In the genomic region with DNA sequence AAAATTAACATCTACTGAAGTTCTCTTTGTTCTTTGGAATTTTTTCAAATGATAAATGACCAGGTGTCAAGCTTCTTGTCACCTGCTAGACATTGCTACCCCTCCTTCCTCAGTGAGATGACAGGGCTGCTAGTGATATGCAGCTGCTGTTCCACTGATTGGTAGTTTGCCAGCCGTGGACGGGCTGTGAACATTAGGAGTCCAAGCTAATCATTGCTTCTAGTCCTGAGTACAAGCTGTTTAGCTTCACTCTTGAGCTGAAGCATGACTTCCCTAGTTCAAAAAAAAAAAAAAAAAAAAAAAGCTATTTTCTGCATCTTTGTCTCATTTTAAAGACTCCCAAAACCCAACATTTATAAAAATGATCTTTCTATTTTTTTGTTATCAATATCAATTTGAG, we compare ENCODE assay signal across 19 mouse cellular contexts. TPM values are rescaled to one million over a fixed set of nuclear protein-coding genes. Genes with fewer than 3 reads are reported as not detected.
DNase-seq lines count a peak whose midpoint lies in the region; ATAC-seq lines count a peak whose summit lies in the region.
"Had no signal": no experiment of that assay in that cellular context is flagged by ENCODE, and none has a peak within 500 bp of the region (broad histone marks: within the 10 kb centered on the region; RNA-seq: fewer than 3 reads in every experiment).

No protein-coding gene starts in this region.

- intact Hi-C loops in heart, postnatal 25 days (cut with DNase I), result no loop called here

- 0 out of 2 replicates have a peak, but pooled peaks have one; percentile 18 for ATAC-seq in heart, embryonic 16.5 days (replicated peaks; ENCODE audit: extremely low read depth, insufficient read depth, low FRiP score)
- ATAC-seq in lung, embryonic 16.5 days (ENCODE audit: low read depth), result peak; percentile 78
- ATAC-seq in midbrain, embryonic 16.5 days, result no peak
- ATAC-seq: forebrain, embryonic 14.5 days had no signal

- H3K4me2 ChIP-seq in heart, embryonic 16.5 days (ENCODE audit: low read depth, low read length), result no peak overlapping the region
- H3K4me2 ChIP-seq in lung, embryonic 16.5 days (ENCODE audit: low read depth, low read length), result no peak overlapping the region
- no peak overlapping the region for H3K4me2 ChIP-seq in midbrain, embryonic 16.5 days (ENCODE audit: low read length)
- H3K4me2 ChIP-seq: hindbrain, embryonic 14.5 days had no signal

- DNase-seq in heart, postnatal 25 days (ENCODE audit: low spot score), result no peak
- peak; percentile 12 for DNase-seq in lung, postnatal 25 days (ENCODE audit: low spot score)
- DNase-seq in embryo, embryonic 9.5 days (ENCODE audit: extremely low spot score), result no peak
- DNase-seq: adrenal gland, adult 8-10 months; adrenal gland, postnatal 36 days; cerebellum, adult 11 months; cerebellum, adult 8-10 months; cerebellum, postnatal 36 days; gastrocnemius, adult 2 months; gastrocnemius, postnatal 25 days; heart, postnatal 14 days had no signal

- no peaks in the 10 kb centered on the region for H3K36me3 ChIP-seq in heart, embryonic 16.5 days (ENCODE audit: control insufficient read depth, insufficient read depth)
- H3K36me3 ChIP-seq in lung, embryonic 16.5 days (ENCODE audit: control insufficient read depth, insufficient read depth, low read length), result no peaks in the 10 kb centered on the region
- H3K36me3 ChIP-seq in midbrain, embryonic 16.5 days (ENCODE audit: control insufficient read depth, insufficient read depth, low read length), result no peaks in the 10 kb centered on the region
- H3K36me3 ChIP-seq: embryonic facial prominence, embryonic 10.5 days; hindbrain, embryonic 10.5 days had no signal

- WGBS in heart, embryonic 16.5 days, result 61% methylated on average over 2 of the region's 2 CpGs
- WGBS in lung, embryonic 16.5 days, result 39% methylated on average over 2 of the region's 2 CpGs
- WGBS in midbrain, embryonic 16.5 days, result 90% methylated on average over 2 of the region's 2 CpGs

- no peaks in the 10 kb centered on the region for H3K4me1 ChIP-seq in heart, embryonic 16.5 days (ENCODE audit: control insufficient read depth, insufficient read depth, low read length)
- H3K4me1 ChIP-seq in lung, embryonic 16.5 days (replicated peaks; ENCODE audit: control insufficient read depth, insufficient read depth, low read length), result no peaks in the 10 kb centered on the region
- no peaks in the 10 kb centered on the region for H3K4me1 ChIP-seq in midbrain, embryonic 16.5 days (ENCODE audit: control insufficient read depth, insufficient read depth, low read length)
- H3K4me1 ChIP-seq: embryonic facial prominence, embryonic 10.5 days; hindbrain, embryonic 10.5 days had no signal

- no peaks in the 10 kb centered on the region for H3K27me3 ChIP-seq in heart, embryonic 16.5 days (ENCODE audit: control insufficient read depth, insufficient read depth, low read length)
- H3K27me3 ChIP-seq in lung, embryonic 16.5 days (ENCODE audit: control insufficient read depth, insufficient read depth, low read depth, low read length), result no peaks in the 10 kb centered on the region
- H3K27me3 ChIP-seq in midbrain, embryonic 16.5 days (ENCODE audit: control insufficient read depth, insufficient read depth, low read depth, low read length), result no peaks in the 10 kb centered on the region
- H3K27me3 ChIP-seq: CH12.LX had no signal

- no peak overlapping the region for H3K27ac ChIP-seq in heart, embryonic 16.5 days (ENCODE audit: low read length)
- H3K27ac ChIP-seq in lung, embryonic 16.5 days (ENCODE audit: low read length), result no peak overlapping the region
- no peak overlapping the region for H3K27ac ChIP-seq in midbrain, embryonic 16.5 days (ENCODE audit: low read length)
- H3K27ac ChIP-seq: embryonic facial prominence, embryonic 10.5 days; gastrocnemius, adult 2 months; hindbrain, embryonic 10.5 days; hindbrain, embryonic 14.5 days had no signal

- peaks cover 5% of the 10 kb centered on the region; the same call in 1 of the 2 replicates for H3K9me3 ChIP-seq in heart, embryonic 16.5 days (replicated peaks; ENCODE audit: control insufficient read depth, low read length)
- H3K9me3 ChIP-seq in lung, embryonic 16.5 days (ENCODE audit: control insufficient read depth, low read length), result no peaks in the 10 kb centered on the region
- H3K9me3 ChIP-seq in midbrain, embryonic 16.5 days (replicated peaks; ENCODE audit: control insufficient read depth, low read length, poor library complexity, severe bottlenecking), result no peaks in the 10 kb centered on the region
- H3K9me3 ChIP-seq: embryonic facial prominence, embryonic 10.5 days; hindbrain, embryonic 10.5 days had no signal

- no peak overlapping the region for H3K9ac ChIP-seq in heart, embryonic 16.5 days (ENCODE audit: low read length)
- no peak overlapping the region for H3K9ac ChIP-seq in lung, embryonic 16.5 days (ENCODE audit: low read length)
- H3K9ac ChIP-seq in midbrain, embryonic 16.5 days (ENCODE audit: low read depth, low read length), result no peak overlapping the region
- H3K9ac ChIP-seq: hindbrain, embryonic 14.5 days had no signal

- H3K4me3 ChIP-seq in heart, embryonic 16.5 days (ENCODE audit: low read length), result no peak overlapping the region
- no peak overlapping the region for H3K4me3 ChIP-seq in lung, embryonic 16.5 days (ENCODE audit: low read length)
- no peak overlapping the region for H3K4me3 ChIP-seq in midbrain, embryonic 16.5 days (ENCODE audit: low read depth, low read length)
- H3K4me3 ChIP-seq: embryonic facial prominence, embryonic 10.5 days; gastrocnemius, adult 2 months; hindbrain, embryonic 10.5 days had no signal

RNA-seq across cellular contexts. Expression of a gene that starts 33.2 kb away (rescaled TPM):
- 96.9 and 97.7 TPM in 2 replicates for polyA plus RNA-seq in heart, embryonic 16.5 days (2015; fragmentation: Nextera tagmentation; extraction: Ambion mirVana)
- total RNA-seq in heart, postnatal 25 days (2021), result 10 to 100 TPM; 55.8 to 60.5 TPM
- 129 and 138 TPM in 2 replicates for polyA plus RNA-seq in lung, embryonic 16.5 days (2015; fragmentation: Nextera tagmentation; extraction: Ambion mirVana)
- 85.7 and 86.8 TPM in 2 replicates for polyA plus RNA-seq in midbrain, embryonic 16.5 days (2015; fragmentation: Nextera tagmentation; extraction: Ambion mirVana)
